Mouse (Mus musculus) megakaryocyte, embryonic 14.5 days (primary cell): ENCODE measurements around the gene Myt1l. TPM values are rescaled to one million over a fixed set of nuclear protein-coding genes. Genes with fewer than 3 reads are reported as not detected.

Experiments used
- H3K27me3 ChIP-seq: replicated peaks from 2 replicates; pipeline ENCODE3; 2012; ENCODE audit warnings: inconsistent platforms
- H3K36me3 ChIP-seq: replicated peaks from 2 replicates; pipeline ENCODE3; 2012; ENCODE audit warnings: low read length, inconsistent platforms, mixed read lengths
- H3K4me1 ChIP-seq: 2 replicates; pipeline ENCODE4 v1.6.1; 2012; ENCODE audit warnings: inconsistent platforms
- H3K4me3 ChIP-seq: replicated peaks from 2 replicates; pipeline ENCODE3; 2012; ENCODE audit warnings: moderate library complexity, mild to moderate bottlenecking, inconsistent platforms
- H3K9me3 ChIP-seq: 2 replicates; pipeline ENCODE4 v1.6.1; 2012; ENCODE audit warnings: inconsistent platforms
- FLI1 ChIP-seq: IDR thresholded peaks from 2 replicates; pipeline ENCODE4 v1.6.1; 2012; ENCODE audit warnings: low read length, inconsistent platforms, mixed read lengths
- GATA1 ChIP-seq: IDR thresholded peaks from 3 replicates; pipeline ENCODE4 v1.6.1; 2012; ENCODE audit warnings: mixed read lengths, low read length, inconsistent platforms, borderline replicate concordance
- polyA plus RNA-seq: library from polyadenylated mRNA; stranded (reverse); fragments of >175 nt; gene quantifications from 2 replicates; pipeline ENCODE4 v1.2.3, GENCODE M21; 2012; ENCODE audit warnings: low replicate concordance; ENCODE audit not compliant: insufficient read depth

Myt1l gene
- polyA plus RNA-seq, 1 experiment: 0.23 TPM

DNA sequence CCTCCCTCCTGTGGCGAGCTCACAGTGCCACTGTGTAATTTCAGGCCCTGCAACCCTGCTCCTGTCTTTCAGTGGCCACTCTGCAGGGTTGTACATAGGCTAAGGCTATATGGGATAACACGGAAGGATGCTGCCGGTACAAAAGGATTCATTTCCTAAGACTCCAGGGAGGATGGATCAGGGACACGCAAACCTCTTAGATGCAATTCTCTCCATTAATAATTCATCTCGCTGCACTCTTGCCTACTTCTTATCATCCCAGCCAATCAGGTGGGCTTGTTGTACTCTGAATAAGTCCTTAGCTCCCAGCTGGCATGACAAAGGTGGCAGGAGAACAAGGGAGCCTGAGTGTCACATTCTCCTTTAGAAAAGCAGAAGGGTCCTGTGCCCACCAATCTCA lies 264.8 kb downstream of the Myt1l start:
- Histone ChIP-seq H3K9me3 (no peaks in the 10 kb centered on the region; the same call in 1 of the 2 replicates), H3K4me3 (no peak overlapping the region), H3K4me1 (no peaks in the 10 kb centered on the region), H3K36me3 (no peaks in the 10 kb centered on the region), H3K27me3 (no peaks in the 10 kb centered on the region)
- TF ChIP-seq GATA1 (no peak), FLI1 (no peak)

GRCm38 (mm10) chr12:29795107-29795673 lies 267.0 kb downstream of the Myt1l start:
- Histone ChIP-seq H3K4me1 (no peaks in the 10 kb centered on the region), H3K36me3 (no peaks in the 10 kb centered on the region), H3K27me3 (no peaks in the 10 kb centered on the region), H3K4me3 (no peak overlapping the region), H3K9me3 (no peaks in the 10 kb centered on the region; the same call in 1 of the 2 replicates)
- TF ChIP-seq FLI1 (no peak), GATA1 (no peak)

- Histone ChIP-seq H3K27me3 (no peaks in the 10 kb centered on the region), H3K36me3 (no peaks in the 10 kb centered on the region), H3K4me3 (no peak overlapping the region), H3K9me3 (no peaks in the 10 kb centered on the region; the same call in 1 of the 2 replicates), H3K4me1 (no peaks in the 10 kb centered on the region)
- TF ChIP-seq FLI1 (no peak), GATA1 (no peak)
Measured at GRCm38 (mm10) chr12:29798595-29799391, 270.6 kb downstream of the Myt1l start.

DNA sequence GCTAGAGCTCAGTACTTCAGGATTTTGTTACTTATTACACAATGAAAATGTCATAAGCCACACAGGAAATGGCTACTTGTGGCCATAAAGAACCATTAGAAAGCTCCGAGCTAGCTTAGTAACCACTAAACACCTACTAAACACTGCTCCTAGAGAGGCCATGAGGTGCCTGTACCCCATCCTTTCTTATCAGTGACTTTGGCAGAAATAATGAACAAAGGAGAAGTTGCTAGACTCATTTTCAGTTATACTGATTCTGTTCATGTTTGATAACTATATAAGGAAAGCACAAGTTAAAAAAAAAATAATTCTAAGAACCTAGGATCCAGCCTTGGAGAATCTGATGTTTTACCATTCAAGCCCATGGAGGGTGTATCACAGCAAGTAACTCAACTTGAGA lies 278.2 kb downstream of the Myt1l start:
- Histone ChIP-seq H3K4me3 (no peak overlapping the region), H3K9me3 (peaks cover 4% of the 10 kb centered on the region; the same call in 1 of the 2 replicates), H3K36me3 (no peaks in the 10 kb centered on the region), H3K27me3 (no peaks in the 10 kb centered on the region), H3K4me1 (no peaks in the 10 kb centered on the region)
- TF ChIP-seq FLI1 (no peak), GATA1 (no peak)

GRCm38 (mm10) chr12:29809569-29810185 lies 281.5 kb downstream of the Myt1l start:
- H3K4me3 ChIP-seq: no peak overlapping the region
- no peaks in the 10 kb centered on the region for H3K36me3 ChIP-seq
- H3K27me3 ChIP-seq: no peaks in the 10 kb centered on the region
- no peaks in the 10 kb centered on the region for H3K4me1 ChIP-seq
- TF ChIP-seq FLI1 (no peak), GATA1 (no peak)
- H3K9me3 ChIP-seq: peaks cover 4% of the 10 kb centered on the region; the same call in 1 of the 2 replicates

- no peaks in the 10 kb centered on the region for H3K9me3 ChIP-seq
- no peaks in the 10 kb centered on the region for H3K27me3 ChIP-seq
- H3K4me3 ChIP-seq: no peak overlapping the region
- no peak for TF ChIP-seq GATA1
- no peak for TF ChIP-seq FLI1
- H3K36me3 ChIP-seq: no peaks in the 10 kb centered on the region
- no peaks in the 10 kb centered on the region for H3K4me1 ChIP-seq
Measured at GRCm38 (mm10) chr12:29815466-29815865, 287.3 kb downstream of the Myt1l start.

- H3K36me3 ChIP-seq: no peaks in the 10 kb centered on the region
- TF ChIP-seq FLI1 (no peak), GATA1 (no peak)
- H3K4me3 ChIP-seq: no peak overlapping the region
- no peaks in the 10 kb centered on the region for H3K27me3 ChIP-seq
- H3K9me3 ChIP-seq: no peaks in the 10 kb centered on the region
- no peaks in the 10 kb centered on the region for H3K4me1 ChIP-seq
Measured at GRCm38 (mm10) chr12:29816130-29816529, 287.9 kb downstream of the Myt1l start.

DNA sequence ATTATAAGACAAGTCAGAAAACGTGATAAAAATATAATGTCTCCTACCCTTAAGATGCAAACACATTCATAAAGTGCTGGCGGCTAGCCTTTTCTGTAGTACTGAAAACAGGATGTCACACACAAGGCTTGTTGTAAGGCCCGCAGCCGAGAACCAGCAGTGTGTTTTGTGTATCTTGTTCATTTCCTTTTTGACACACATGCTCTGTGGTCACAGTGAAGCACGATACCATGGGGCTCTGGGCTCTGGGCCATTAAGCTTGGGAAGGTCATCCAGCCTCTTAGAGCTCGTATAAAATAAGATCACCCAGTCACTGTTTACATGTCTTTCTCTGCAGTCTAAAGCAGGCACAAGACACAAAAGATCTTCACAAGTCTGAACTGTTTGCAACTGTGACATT lies 288.6 kb downstream of the Myt1l start:
- Histone ChIP-seq H3K36me3 (no peaks in the 10 kb centered on the region), H3K27me3 (no peaks in the 10 kb centered on the region)

DNA sequence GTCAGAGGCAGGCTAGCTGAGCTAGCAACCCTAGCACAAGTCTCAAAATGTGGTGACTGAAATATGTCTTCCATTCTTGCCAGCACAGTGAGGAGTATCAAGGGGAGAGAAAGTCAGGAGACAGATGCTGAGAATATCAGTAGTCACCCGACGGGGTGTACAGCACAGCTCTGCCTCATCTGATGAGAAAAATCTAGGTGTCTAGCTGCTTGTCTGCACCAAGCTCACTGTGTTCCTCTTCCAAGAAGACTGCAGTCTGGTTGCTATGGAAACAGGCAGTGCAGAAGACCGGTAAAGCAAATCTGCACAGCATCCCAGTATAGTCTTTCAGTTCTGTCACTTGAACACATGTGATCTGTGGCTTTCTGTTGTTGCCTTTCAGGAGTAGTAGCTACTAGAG lies 294.0 kb downstream of the Myt1l start:
- TF ChIP-seq GATA1 (no peak), FLI1 (no peak)
- Histone ChIP-seq H3K4me1 (no peaks in the 10 kb centered on the region), H3K27me3 (no peaks in the 10 kb centered on the region), H3K4me3 (no peak overlapping the region), H3K9me3 (0 out of 2 replicates have a peak, but pooled peaks cover under 1% of the 10 kb centered on the region), H3K36me3 (no peaks in the 10 kb centered on the region)

More for the DNA sequence above, 288.6 kb downstream of the Myt1l start:
- no peak for TF ChIP-seq FLI1
- TF ChIP-seq GATA1: no peak
- H3K4me3 ChIP-seq: no peak overlapping the region
- no peaks in the 10 kb centered on the region for H3K4me1 ChIP-seq
- H3K9me3 ChIP-seq: no peaks in the 10 kb centered on the region
